Mouse (Mus musculus): ENCODE results near the gene Rnf220. TPM values are rescaled to one million over a fixed set of nuclear protein-coding genes. Genes with fewer than 3 reads are reported as not detected.
A peak's percentile ranks its signal among the peaks of the same experiment; 100 is the strongest.

Rnf220 gene
- polyA plus RNA-seq, 1 experiment from 2014 or later = 97.1 TPM

DNA sequence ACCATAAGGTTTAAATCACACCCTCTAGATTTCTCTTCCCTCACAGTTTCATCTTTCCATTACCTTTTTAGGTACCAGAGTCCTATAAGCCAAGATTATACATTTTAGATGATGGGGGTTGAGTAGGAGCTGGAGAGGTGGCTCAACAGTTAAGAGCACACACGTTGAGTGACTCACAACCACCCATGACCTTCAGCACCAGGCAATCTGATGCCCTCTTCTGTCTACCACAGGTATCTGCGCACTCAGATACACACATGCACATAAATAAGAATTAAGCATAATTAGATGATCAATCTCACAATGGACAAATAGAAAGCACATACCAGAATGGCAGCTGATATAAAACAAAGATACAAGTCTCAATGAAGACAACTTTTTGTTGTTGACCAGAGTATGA lies 24.5 kb upstream of the Rnf220 start:
- H3K9ac ChIP-seq = no peak overlapping the region
- peaks cover 54% of the 10 kb centered on the region for H3K27me3 ChIP-seq
- no peak overlapping the region for H3K27ac ChIP-seq (replicated peaks)
- H3K4me1 ChIP-seq (replicated peaks) = no peaks in the 10 kb centered on the region
- H3K9me3 ChIP-seq = no peaks in the 10 kb centered on the region
- 69% methylated on average over 2 of the region's 2 CpGs for WGBS
- H3K36me3 ChIP-seq = no peaks in the 10 kb centered on the region
- no peak overlapping the region for H3K4me3 ChIP-seq
- ATAC-seq (ENCODE audit: low read depth) = no peak
- no peak overlapping the region for H3K4me2 ChIP-seq

- Histone ChIP-seq H3K9me3 (no peaks in the 10 kb centered on the region), H3K36me3 (no peaks in the 10 kb centered on the region), H3K9ac (no peak overlapping the region), H3K4me2 (no peak overlapping the region), H3K27me3 (peaks cover 34% of the 10 kb centered on the region), H3K27ac (replicated peaks) (no peak overlapping the region), H3K4me1 (replicated peaks) (no peaks in the 10 kb centered on the region), H3K4me3 (no peak overlapping the region)
- 86% methylated on average over 4 of the region's 4 CpGs for WGBS
- ATAC-seq (ENCODE audit: low read depth) = no peak
Observed at GRCm38 (mm10) chr4:117518246-117518645, 21.4 kb upstream of the Rnf220 start.

DNA sequence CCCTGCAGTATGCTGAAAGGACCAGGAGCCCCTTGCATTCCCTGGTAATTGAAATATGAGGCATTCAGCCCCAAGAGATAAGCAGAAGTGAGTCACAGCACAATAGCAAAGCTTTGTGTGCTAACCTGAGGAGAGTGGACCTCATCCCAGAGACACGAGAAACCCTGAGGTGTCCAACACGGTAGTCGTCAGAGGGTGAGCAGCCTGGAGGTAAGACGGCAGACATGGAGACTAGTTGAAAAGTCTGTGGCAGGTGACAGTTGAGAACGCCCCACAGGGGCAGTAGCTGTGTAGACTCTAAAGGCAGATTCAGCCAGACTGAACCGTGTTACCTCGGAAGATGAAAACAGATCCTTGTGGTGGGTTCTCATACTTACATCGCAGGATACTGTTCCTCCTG lies 2.2 kb upstream of the Rnf220 start:
- WGBS = 92% methylated on average over 8 of the region's 8 CpGs

DNA sequence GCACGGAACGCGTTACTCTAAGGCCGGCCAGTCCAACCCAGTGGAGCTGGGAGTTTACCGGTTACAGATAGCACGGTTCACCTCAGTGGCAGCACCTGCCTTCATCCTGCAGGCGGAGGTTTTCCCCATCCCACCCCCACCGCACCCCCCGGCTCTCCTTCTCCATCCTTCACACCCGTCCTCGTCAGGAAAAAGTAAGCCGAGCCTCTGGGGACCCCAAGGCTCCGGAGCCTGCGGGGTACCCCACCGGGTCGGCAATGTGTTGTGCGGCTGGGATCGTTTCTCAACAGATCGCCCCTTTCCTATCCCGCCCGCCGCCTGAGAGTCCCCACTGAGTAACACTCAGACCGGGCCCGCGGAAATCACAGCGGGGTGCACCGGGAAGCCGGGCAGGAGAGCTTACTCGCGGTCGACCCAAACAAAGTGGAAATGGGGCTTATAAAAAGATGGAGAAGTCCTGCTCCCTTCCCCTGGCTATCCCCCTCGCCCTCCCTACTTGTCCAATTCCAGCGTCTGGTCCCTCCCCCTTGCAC lies 917 bp downstream of the Rnf220 start:
- Histone ChIP-seq H3K36me3 (no peaks in the 10 kb centered on the region), H3K4me3 (peak overlapping the region; percentile 48), H3K4me1 (replicated peaks) (peaks cover 37% of the 10 kb centered on the region), H3K27ac (replicated peaks) (peak overlapping the region; percentile 84), H3K9ac (peak overlapping the region; percentile 71), H3K27me3 (peaks cover 96% of the 10 kb centered on the region), H3K4me2 (peak overlapping the region; percentile 68), H3K9me3 (no peaks in the 10 kb centered on the region)
- 0 out of 2 replicates have a peak, but pooled peaks have one; percentile 17 for ATAC-seq (ENCODE audit: low read depth)
- WGBS = under 1% methylated on average over 33 of the region's 33 CpGs

More for the DNA sequence above, 2.2 kb upstream of the Rnf220 start:
- Histone ChIP-seq H3K36me3 (no peaks in the 10 kb centered on the region), H3K4me1 (replicated peaks) (peaks cover 29% of the 10 kb centered on the region), H3K9ac (no peak overlapping the region), H3K4me2 (no peak overlapping the region), H3K4me3 (no peak overlapping the region), H3K9me3 (peaks cover 7% of the 10 kb centered on the region; the same call in 1 of the 2 replicates), H3K27ac (replicated peaks) (no peak overlapping the region), H3K27me3 (peaks cover 70% of the 10 kb centered on the region)
- ATAC-seq (ENCODE audit: low read depth) = no peak

- peaks cover 96% of the 10 kb centered on the region for H3K27me3 ChIP-seq
Observed at GRCm38 (mm10) chr4:117494911-117495501, 1.8 kb downstream of the Rnf220 start.

DNA sequence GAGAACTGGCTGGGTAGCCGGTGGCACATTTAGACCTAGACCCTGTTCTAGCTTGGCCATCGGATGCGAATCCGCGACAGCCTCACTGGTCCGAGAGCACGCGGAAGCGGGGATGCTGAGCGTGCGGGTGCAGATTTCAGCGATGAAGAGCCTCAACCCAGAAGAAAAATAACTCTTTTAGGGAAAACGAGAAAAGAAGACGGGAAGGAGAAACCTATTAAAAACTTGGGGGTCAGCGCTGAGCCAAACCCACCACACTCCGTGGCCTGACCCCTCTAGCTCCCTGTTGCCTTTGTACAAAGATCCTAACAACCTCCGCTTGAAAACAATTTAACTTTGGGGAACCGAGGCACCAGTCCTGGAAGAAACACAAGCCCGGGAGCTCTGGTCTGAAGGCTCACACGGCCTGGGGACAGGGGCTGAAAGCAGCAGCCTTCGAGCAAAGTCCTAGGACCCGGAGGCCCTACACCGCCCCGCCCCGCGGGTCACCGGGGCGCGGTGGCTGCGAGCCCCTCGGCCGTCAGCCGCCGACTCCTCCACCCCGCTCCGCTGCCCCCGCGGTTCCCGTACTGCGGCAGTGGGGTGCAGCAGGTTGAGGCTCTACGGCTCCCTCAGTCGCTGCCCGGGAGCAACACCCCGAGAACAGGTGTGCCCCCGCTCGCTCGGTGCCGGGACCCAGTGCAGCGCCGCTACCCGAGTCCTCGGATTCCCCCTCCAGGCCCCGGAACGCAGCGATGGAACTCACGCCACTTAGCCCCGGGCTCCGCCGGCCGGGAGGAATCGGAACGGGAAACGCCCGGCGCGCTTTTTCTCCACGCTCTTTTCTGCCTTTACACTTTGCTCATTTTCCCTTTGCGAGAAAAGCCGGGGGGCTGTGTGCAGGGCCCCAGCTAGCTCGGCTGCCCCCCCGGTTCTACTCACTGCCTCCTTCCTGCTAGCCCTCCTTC lies 2.7 kb downstream of the Rnf220 start:
- WGBS = under 1% methylated on average over 71 of the region's 71 CpGs
- peaks cover 96% of the 10 kb centered on the region for H3K27me3 ChIP-seq

More at GRCm38 (mm10) chr4:117494911-117495501, 1.8 kb downstream of the Rnf220 start:
- Histone ChIP-seq H3K9ac (peak overlapping the region; percentile 75), H3K4me2 (peak overlapping the region; percentile 68), H3K9me3 (no peaks in the 10 kb centered on the region), H3K4me3 (peak overlapping the region; percentile 48), H3K27ac (replicated peaks) (peak overlapping the region; percentile 86), H3K4me1 (replicated peaks) (peaks cover 37% of the 10 kb centered on the region), H3K36me3 (no peaks in the 10 kb centered on the region)
- 0 out of 2 replicates have a peak, but pooled peaks have one; percentile 23 for ATAC-seq (ENCODE audit: low read depth)
- under 1% methylated on average over 46 of the region's 47 CpGs for WGBS

DNA sequence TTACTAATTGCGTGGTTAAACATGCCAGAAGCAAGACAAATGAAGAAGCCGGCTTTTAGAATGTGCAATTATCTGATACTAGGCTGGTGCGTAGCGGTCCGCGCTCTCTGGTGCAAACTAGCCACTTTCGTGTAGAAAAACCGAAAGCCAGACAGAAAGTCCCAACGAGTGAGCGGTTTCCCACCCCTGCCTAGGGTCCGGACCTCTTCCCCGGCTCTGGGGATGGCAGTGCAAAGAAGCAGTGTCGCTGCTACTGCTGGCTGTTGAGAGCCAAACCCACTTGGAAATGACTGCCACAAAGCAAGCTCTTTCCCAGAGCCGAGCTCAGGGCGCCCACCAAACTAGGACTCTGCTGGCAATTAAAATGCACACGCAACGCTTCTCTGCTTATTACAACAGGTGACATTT lies 3.7 kb downstream of the Rnf220 start:
- ATAC-seq (ENCODE audit: low read depth) = no peak
- Histone ChIP-seq H3K4me3 (peak overlapping the region; percentile 48), H3K36me3 (no peaks in the 10 kb centered on the region), H3K4me2 (peak overlapping the region; percentile 68), H3K27ac (replicated peaks) (peak overlapping the region; percentile 65), H3K9me3 (no peaks in the 10 kb centered on the region), H3K9ac (peak overlapping the region; percentile 75), H3K4me1 (replicated peaks) (peaks cover 37% of the 10 kb centered on the region), H3K27me3 (peaks cover 94% of the 10 kb centered on the region)
- 2% methylated on average over 17 of the region's 17 CpGs for WGBS

More for the DNA sequence above, 2.7 kb downstream of the Rnf220 start:
- no peaks in the 10 kb centered on the region for H3K9me3 ChIP-seq
- no peak for ATAC-seq (ENCODE audit: low read depth)
- peaks cover 37% of the 10 kb centered on the region for H3K4me1 ChIP-seq (replicated peaks)
- no peaks in the 10 kb centered on the region for H3K36me3 ChIP-seq
- peak overlapping the region; percentile 68 for H3K4me2 ChIP-seq
- H3K9ac ChIP-seq = peak overlapping the region; percentile 75
- peak overlapping the region; percentile 48 for H3K4me3 ChIP-seq
- peak overlapping the region; percentile 86 for H3K27ac ChIP-seq (replicated peaks)

DNA sequence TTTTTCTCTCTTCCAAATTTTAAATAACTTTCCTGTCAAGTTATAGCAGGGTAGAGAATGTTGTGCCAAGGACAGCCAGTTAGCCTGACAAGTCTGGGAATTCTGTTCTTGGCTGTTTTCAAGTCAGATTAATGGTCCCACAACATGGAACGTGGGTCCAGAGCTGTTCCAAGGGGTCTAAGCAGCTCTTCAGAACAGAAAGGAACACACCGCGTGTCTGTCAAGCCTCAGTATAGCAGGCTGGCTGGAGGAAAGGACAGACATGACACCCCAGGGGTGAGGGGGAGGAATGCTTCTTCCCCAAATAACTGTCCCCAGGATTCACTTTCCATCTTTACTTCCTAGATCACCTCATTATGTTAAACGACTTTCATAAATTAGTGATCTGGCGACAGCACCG lies 5.0 kb downstream of the Rnf220 start:
- Histone ChIP-seq H3K36me3 (no peaks in the 10 kb centered on the region), H3K4me2 (peak overlapping the region; percentile 68), H3K4me1 (replicated peaks) (peaks cover 45% of the 10 kb centered on the region), H3K4me3 (peak overlapping the region; percentile 12; the same call in 1 of the 2 replicates), H3K27ac (replicated peaks) (no peak overlapping the region), H3K27me3 (peaks cover 96% of the 10 kb centered on the region), H3K9ac (no peak overlapping the region), H3K9me3 (no peaks in the 10 kb centered on the region)
- ATAC-seq (ENCODE audit: low read depth) = no peak
- WGBS = 29% methylated on average over 6 of the region's 6 CpGs

DNA sequence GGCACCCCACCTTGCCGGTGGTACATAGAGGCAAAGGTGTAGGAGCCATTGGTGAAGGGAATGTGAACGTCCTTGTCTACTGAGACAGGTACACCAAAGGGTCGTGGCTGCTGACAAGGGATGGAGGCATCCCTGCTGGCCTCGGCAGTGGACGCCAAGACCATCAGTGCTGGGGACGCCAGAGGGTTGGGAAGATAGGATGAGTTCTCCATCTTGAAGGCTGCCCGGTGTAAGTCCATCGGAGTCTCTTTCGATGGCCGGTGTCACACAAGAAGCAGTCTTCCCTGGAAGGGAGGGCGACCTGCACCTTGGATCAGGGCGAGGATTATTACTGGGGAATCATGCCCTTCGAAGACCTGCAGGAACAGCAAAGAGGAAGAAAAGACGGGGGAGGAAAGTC lies 6.9 kb downstream of the Rnf220 start:
- Histone ChIP-seq H3K27me3 (peaks cover 98% of the 10 kb centered on the region), H3K4me1 (replicated peaks) (peaks cover 42% of the 10 kb centered on the region), H3K4me2 (no peak overlapping the region), H3K9me3 (no peaks in the 10 kb centered on the region), H3K36me3 (no peaks in the 10 kb centered on the region), H3K27ac (replicated peaks) (no peak overlapping the region), H3K4me3 (no peak overlapping the region), H3K9ac (no peak overlapping the region)
- no peak for ATAC-seq (ENCODE audit: low read depth)
- WGBS = 88% methylated on average over 14 of the region's 14 CpGs

DNA sequence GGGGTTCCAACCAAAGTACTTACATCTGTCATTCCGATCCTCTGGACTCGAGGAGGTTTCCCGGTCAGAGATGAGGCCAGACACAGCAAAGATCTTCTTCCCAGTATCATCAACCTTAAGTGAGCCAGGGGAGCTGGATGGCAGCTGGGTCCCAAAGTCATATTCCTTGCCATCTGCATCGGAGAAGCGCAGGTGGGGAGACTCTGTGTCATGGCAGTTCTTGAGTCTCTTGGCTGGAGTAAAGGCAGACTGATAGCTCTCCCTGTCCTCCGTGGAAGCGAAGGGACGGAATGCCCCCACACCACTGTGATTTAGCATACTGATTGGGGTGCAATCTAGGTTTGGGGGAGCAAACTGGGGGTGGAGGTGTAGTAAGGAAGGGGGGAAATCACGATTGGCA lies 7.3 kb downstream of the Rnf220 start:
- H3K9me3 ChIP-seq = no peaks in the 10 kb centered on the region
- WGBS = 89% methylated on average over 9 of the region's 9 CpGs
- H3K4me3 ChIP-seq = no peak overlapping the region
- no peak overlapping the region for H3K27ac ChIP-seq (replicated peaks)
- peaks cover 42% of the 10 kb centered on the region for H3K4me1 ChIP-seq (replicated peaks)
- H3K9ac ChIP-seq = no peak overlapping the region
- H3K27me3 ChIP-seq = peaks cover 98% of the 10 kb centered on the region
- no peak for ATAC-seq (ENCODE audit: low read depth)
- no peak overlapping the region for H3K4me2 ChIP-seq
- H3K36me3 ChIP-seq = no peaks in the 10 kb centered on the region

DNA sequence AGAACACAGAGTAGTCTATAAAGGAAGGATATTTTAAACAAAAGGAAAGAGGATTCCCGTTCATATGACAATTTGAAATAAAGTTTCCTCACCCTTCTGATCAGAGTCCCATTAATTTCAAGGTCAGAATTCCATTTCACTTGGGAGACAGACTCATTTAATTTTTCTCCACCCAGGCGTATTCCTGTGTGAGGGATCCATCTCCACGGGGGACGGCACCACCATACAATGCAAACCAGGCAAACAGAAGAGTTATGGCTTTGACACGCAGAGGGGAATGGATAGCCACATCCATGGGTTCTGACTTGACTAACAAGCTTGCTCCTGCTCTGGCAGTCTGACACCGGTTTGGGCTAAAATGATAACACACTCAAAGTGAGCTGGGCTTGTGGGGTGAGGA lies 9.4 kb downstream of the Rnf220 start:
- Histone ChIP-seq H3K9me3 (no peaks in the 10 kb centered on the region), H3K4me3 (no peak overlapping the region), H3K27ac (replicated peaks) (peak overlapping the region; percentile 25; the same call in 1 of the 2 replicates), H3K36me3 (no peaks in the 10 kb centered on the region), H3K4me2 (peak overlapping the region; percentile 18; the same call in 1 of the 2 replicates), H3K27me3 (peaks cover 95% of the 10 kb centered on the region), H3K9ac (no peak overlapping the region), H3K4me1 (replicated peaks) (peaks cover 42% of the 10 kb centered on the region)
- ATAC-seq (ENCODE audit: low read depth) = no peak
- WGBS = 27% methylated on average over 6 of the region's 6 CpGs

- Histone ChIP-seq H3K9ac (no peak overlapping the region), H3K36me3 (no peaks in the 10 kb centered on the region), H3K27me3 (peaks cover 95% of the 10 kb centered on the region), H3K27ac (replicated peaks) (no peak overlapping the region), H3K4me2 (no peak overlapping the region), H3K4me3 (no peak overlapping the region), H3K9me3 (no peaks in the 10 kb centered on the region), H3K4me1 (replicated peaks) (peaks cover 41% of the 10 kb centered on the region)
- no peak for ATAC-seq (ENCODE audit: low read depth)
- WGBS = 75% methylated on average over 7 of the region's 7 CpGs
Observed at GRCm38 (mm10) chr4:117486188-117486587, 10.7 kb downstream of the Rnf220 start.
